Mouse (Mus musculus): ENCODE measurements at regions not wholly inside any gene's neighbourhood (a gene's known extent, or its start where the extent isn't known, plus 50 kb on each side); places are given as distances from the start of the nearest gene placed in this dataset.

DNA sequence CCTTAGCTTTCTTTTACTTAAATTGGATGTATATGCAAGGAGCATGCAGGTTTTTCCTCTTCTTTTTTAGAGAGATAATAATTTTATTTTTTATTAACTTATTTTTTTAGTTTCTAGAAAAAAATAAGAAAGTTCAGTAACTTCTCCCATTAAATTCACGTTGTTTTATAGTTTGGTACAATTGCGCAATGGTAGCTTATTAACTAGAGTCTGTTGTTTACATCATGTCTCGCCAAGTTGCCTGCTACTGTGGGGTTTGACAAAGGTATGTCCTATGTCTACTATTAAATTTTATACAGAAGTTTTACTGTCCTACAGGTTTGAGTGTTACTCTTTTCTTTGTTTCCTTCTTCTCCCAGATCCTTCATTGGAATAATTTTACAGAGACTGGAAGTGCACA, 313.6 kb downstream of the Klf5 start:
- Histone ChIP-seq H3K4me3 (no peak overlapping the region), H3K27ac (no peak overlapping the region), H3K9me3 (no peaks in the 10 kb centered on the region), H3K4me1 (replicated peaks) (no peaks in the 10 kb centered on the region), H3K27me3 (ENCODE audit: insufficient read depth, poor library complexity, severe bottlenecking) (no peaks in the 10 kb centered on the region), H3K36me3 (no peaks in the 10 kb centered on the region)
- 94% methylated on average over 3 of the region's 3 CpGs for WGBS
- DNase-seq (ENCODE audit: low spot score): no peak

DNA sequence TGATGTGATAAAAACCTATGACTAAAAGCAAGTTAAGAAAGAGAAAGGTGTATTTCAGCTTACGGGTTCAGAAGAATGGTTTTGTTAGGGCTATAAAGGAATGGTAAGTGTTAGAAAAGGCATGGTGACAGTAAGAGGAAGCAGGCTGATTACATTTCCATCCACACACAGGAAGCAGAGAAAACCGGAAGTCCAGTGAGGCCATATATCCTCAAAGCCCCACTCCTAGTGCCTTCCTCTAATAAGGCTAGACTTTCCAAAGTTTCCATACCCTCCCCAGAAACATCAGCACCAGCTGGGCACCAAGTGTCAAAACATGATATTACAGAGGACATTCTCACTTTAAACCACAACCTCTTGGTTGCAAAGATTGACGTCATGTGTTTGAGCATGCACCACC, 316.3 kb downstream of the Klf5 start:
- H3K4me3 ChIP-seq: no peak overlapping the region
- no peak for DNase-seq (ENCODE audit: low spot score)
- H3K27me3 ChIP-seq (ENCODE audit: insufficient read depth, poor library complexity, severe bottlenecking): no peaks in the 10 kb centered on the region
- H3K9me3 ChIP-seq: no peaks in the 10 kb centered on the region
- H3K36me3 ChIP-seq: no peaks in the 10 kb centered on the region
- H3K27ac ChIP-seq: no peak overlapping the region
- H3K4me1 ChIP-seq (replicated peaks): no peaks in the 10 kb centered on the region
- 84% methylated on average over 3 of the region's 3 CpGs for WGBS

DNA sequence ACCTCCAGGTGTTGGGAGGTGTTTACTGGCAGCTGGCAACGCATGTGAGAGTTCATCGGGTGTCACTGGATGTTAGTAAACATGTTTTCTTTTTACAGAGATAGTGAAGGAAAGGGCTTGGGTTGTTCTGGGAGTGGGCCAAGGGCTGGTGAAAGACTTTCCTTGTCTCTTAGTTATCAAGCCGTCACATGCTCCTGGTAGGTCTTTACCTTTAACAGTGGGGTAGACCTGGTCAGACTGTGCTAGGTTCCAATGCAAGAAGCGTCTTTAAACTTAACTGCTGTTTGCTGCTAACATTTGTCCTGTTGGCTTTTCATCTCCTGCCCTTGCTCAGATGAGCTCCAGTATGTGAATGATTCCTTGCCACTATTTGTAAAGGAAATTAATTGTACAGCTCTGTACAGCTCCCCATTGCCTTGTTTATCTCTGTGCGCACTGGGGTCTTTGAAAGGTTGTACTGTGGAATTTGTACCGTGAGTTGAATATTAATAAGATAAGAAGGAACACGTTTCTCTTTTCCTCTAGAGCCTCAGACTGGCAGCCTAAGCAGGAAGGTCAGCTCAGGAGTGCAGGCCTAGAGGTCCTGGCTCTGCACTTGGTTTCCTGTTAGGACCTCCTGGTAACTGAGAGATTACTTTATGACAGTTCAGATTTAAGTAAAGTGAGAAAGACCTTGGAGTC, 318.3 kb downstream of the Klf5 start:
- DNase-seq (ENCODE audit: low spot score): no peak
- no peak overlapping the region for H3K27ac ChIP-seq
- H3K4me3 ChIP-seq: no peak overlapping the region
- no peaks in the 10 kb centered on the region for H3K36me3 ChIP-seq
- WGBS: 75% methylated on average over 7 of the region's 7 CpGs
- no peaks in the 10 kb centered on the region for H3K27me3 ChIP-seq (ENCODE audit: insufficient read depth, poor library complexity, severe bottlenecking)
- no peaks in the 10 kb centered on the region for H3K9me3 ChIP-seq
- no peaks in the 10 kb centered on the region for H3K4me1 ChIP-seq (replicated peaks)

DNA sequence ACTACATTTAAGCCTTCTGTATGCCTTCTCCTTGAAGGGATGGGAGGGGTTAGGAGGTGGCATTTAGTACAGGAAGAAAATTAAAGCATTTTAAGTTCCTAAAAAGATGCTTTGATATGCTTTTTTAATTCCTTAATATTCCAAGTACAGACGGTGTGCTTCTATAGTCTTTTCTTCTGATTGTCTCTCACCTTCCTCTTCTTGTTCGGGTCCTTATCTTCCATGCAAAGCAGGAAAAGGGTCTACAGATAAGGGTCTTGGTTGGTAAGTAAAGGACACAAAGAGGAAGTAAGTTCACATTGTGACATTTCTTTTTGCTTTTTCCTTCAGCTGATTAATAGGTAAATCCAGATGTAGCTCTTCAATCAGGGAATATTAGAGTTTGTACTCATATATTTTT, 318.9 kb downstream of the Klf5 start:
- H3K36me3 ChIP-seq: no peaks in the 10 kb centered on the region
- H3K27me3 ChIP-seq (ENCODE audit: insufficient read depth, poor library complexity, severe bottlenecking): no peaks in the 10 kb centered on the region
- H3K9me3 ChIP-seq: no peaks in the 10 kb centered on the region
- no peak for DNase-seq (ENCODE audit: low spot score)
- H3K27ac ChIP-seq: no peak overlapping the region
- H3K4me3 ChIP-seq: no peak overlapping the region
- WGBS: 83% methylated on average over 2 of the region's 2 CpGs
- H3K4me1 ChIP-seq (replicated peaks): no peaks in the 10 kb centered on the region

DNA sequence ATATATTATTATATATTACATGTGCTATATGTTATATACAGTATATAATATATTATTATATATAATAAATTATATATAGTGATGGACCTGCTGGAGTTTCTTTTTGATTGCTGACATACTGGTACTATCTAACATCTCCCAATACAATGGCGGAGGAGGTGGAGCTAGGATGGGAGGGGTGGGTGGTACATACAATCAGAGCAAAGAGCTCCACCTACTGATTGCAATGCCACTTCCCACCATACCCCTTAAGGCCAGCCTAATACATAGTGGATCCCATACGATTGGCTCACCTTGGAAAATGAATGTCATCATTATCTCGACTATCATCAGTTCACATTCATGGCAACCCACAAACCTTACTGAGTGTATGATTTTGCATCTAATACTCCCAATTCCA, 323.0 kb downstream of the Klf5 start:
- H3K36me3 ChIP-seq: no peaks in the 10 kb centered on the region
- DNase-seq (ENCODE audit: low spot score): no peak
- H3K4me3 ChIP-seq: no peak overlapping the region
- H3K9me3 ChIP-seq: no peaks in the 10 kb centered on the region
- WGBS: 77% methylated on average over 3 of the region's 3 CpGs
- H3K4me1 ChIP-seq (replicated peaks): no peaks in the 10 kb centered on the region
- no peak overlapping the region for H3K27ac ChIP-seq
- H3K27me3 ChIP-seq (ENCODE audit: insufficient read depth, poor library complexity, severe bottlenecking): no peaks in the 10 kb centered on the region

DNA sequence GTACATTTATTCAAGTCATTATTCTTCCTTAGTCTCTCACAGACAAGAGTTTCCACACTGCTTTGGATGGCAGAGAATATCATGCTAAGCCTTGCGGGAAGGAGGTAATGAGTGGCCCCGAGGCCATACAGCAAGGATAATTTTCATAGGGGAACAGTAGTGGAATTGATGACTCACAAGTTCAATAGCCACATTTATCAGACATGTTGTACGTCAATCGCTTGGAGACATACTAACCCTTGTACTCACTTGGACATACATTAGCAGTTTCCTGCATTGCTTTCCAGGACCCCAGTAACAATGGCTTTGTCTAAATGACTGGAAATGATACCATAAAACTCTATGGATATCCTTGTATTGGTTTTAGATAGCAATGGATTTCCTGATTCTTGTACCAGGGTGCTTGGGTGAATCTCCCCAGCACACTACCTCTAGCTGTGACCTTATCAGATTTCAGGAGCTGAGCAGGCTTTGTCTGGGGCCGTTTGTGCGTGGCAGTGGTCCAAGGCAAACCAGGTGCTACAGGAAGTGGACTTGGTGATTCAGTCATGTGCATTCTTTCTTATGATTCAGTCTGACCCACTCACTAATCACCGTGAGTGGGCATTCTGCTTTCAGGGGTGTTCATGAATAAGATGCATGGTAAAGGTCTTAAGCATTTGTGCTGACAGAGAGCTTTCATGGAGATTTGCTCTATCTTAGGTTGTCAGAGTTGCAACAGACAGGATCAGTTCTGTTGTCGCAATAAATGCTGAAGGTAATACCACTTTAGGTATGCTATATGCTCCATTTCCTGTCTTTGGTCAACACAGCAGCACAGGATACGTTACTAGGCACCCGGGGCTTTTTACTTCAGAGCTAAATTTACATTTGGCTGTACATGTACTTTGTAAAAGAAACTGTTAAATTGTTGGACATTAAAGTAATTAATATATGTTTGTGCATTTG, 326.2 kb downstream of the Klf5 start:
- Histone ChIP-seq H3K27ac (no peak overlapping the region), H3K4me3 (no peak overlapping the region), H3K4me1 (replicated peaks) (no peaks in the 10 kb centered on the region), H3K27me3 (ENCODE audit: insufficient read depth, poor library complexity, severe bottlenecking) (no peaks in the 10 kb centered on the region), H3K9me3 (no peaks in the 10 kb centered on the region), H3K36me3 (no peaks in the 10 kb centered on the region)
- 87% methylated on average over 10 of the region's 10 CpGs for WGBS
- DNase-seq (ENCODE audit: low spot score): no peak

DNA sequence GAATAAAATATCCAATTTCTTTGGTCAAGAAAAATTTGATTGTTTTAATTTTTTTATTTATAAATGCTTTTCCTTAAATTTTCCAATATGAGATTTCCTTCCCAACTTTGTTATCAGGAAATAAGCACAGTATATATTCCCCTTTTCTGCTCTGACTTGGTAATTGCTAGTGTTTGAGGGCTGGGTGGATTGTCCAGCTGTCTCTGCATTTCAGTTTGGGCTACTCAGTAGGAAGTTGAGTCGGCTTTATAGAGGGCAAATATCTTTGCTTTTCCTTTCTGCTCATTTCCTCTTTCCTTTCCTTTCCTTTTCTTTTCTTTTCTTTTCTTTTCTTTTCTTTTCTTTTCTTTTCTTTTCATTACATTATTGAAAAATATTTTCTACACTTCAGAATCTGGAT, 329.1 kb downstream of the Klf5 start:
- no peak for DNase-seq (ENCODE audit: low spot score)

DNA sequence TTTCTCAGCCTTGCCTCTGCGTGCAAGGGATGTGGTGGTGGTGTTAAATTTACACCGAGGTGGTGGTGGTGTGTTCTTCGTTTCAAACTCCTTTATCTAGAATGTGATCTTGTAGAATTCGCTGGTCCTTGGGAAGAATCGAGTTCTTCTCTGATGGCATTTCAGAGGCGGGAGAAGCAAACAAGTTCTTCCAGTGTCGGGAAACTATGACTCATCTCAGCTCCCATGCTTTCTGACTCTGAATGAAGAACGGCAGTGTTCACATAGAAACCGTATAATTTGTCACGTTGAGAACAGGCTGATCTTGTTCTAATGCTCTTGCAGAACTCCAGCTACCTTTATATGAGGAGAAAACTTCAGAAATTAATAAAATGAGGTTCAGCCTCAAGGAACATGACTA, 332.6 kb downstream of the Klf5 start:
- no peaks in the 10 kb centered on the region for H3K4me1 ChIP-seq (replicated peaks)
- H3K36me3 ChIP-seq: no peaks in the 10 kb centered on the region
- 81% methylated on average over 10 of the region's 10 CpGs for WGBS
- no peaks in the 10 kb centered on the region for H3K27me3 ChIP-seq (ENCODE audit: insufficient read depth, poor library complexity, severe bottlenecking)
- no peak overlapping the region for H3K27ac ChIP-seq
- H3K9me3 ChIP-seq: no peaks in the 10 kb centered on the region
- no peak for DNase-seq (ENCODE audit: low spot score)
- H3K4me3 ChIP-seq: no peak overlapping the region

More for the DNA sequence above, 329.1 kb downstream of the Klf5 start:
- Histone ChIP-seq H3K27ac (no peak overlapping the region), H3K4me1 (replicated peaks) (no peaks in the 10 kb centered on the region), H3K9me3 (no peaks in the 10 kb centered on the region), H3K36me3 (no peaks in the 10 kb centered on the region), H3K4me3 (no peak overlapping the region), H3K27me3 (ENCODE audit: insufficient read depth, poor library complexity, severe bottlenecking) (no peaks in the 10 kb centered on the region)
- 90% methylated on average over 1 of the region's 1 CpGs for WGBS

DNA sequence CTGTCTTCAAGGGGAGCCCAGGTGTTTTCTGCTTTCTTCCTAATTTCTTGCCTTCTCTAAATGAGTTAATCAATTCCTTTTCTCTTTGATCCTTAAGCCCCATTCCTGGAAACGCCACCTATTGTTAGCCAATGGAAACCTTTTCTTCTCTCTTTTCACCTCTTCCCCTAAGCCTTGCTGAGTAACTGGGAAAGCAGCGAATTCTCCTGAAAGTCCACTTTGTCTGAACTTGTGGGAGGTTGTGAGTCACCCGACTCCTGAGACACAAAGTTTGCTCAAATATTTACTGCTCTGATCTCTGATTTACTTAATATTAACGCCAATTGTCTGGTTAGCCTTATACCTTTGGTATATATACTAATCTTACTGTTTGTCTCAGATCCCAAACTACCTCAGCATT, 334.0 kb downstream of the Klf5 start:
- Histone ChIP-seq H3K4me3 (no peak overlapping the region), H3K27ac (no peak overlapping the region), H3K4me1 (replicated peaks) (no peaks in the 10 kb centered on the region), H3K9me3 (no peaks in the 10 kb centered on the region), H3K36me3 (no peaks in the 10 kb centered on the region), H3K27me3 (ENCODE audit: insufficient read depth, poor library complexity, severe bottlenecking) (no peaks in the 10 kb centered on the region)
- no peak for DNase-seq (ENCODE audit: low spot score)
- WGBS: 36% methylated on average over 4 of the region's 4 CpGs

DNA sequence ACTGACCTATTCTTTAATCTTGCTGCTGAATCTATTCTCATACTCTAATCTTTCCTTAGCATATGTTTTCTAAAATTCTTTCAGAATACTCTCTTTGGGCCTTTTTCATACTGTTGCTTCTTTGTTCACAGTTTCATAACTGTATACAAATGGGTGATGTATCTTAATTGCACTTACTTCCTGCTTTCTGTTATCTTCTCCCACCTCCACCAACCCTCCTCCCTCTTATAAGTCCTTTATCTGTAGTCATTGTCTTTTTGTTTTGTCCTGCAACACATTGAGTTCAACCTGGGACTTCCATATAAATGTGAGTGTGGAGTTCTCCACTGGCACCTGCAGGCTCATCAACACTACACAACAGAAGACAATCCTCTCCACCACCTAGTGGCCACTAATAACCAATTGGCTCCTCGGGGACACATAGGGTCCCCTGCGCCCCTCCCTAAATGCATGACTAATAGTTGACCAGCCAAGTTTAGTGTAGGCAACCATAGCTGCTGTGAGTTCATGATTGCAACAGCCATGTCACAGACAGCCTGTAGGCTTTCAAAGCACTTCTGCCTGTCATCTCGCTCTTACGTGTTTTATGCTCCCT, 337.2 kb downstream of the Klf5 start:
- Histone ChIP-seq H3K27ac (no peak overlapping the region), H3K4me3 (no peak overlapping the region), H3K4me1 (replicated peaks) (no peaks in the 10 kb centered on the region), H3K9me3 (no peaks in the 10 kb centered on the region), H3K36me3 (no peaks in the 10 kb centered on the region), H3K27me3 (ENCODE audit: insufficient read depth, poor library complexity, severe bottlenecking) (no peaks in the 10 kb centered on the region)
- WGBS: 95% methylated on average over 4 of the region's 4 CpGs
- no peak for DNase-seq (ENCODE audit: low spot score)

DNA sequence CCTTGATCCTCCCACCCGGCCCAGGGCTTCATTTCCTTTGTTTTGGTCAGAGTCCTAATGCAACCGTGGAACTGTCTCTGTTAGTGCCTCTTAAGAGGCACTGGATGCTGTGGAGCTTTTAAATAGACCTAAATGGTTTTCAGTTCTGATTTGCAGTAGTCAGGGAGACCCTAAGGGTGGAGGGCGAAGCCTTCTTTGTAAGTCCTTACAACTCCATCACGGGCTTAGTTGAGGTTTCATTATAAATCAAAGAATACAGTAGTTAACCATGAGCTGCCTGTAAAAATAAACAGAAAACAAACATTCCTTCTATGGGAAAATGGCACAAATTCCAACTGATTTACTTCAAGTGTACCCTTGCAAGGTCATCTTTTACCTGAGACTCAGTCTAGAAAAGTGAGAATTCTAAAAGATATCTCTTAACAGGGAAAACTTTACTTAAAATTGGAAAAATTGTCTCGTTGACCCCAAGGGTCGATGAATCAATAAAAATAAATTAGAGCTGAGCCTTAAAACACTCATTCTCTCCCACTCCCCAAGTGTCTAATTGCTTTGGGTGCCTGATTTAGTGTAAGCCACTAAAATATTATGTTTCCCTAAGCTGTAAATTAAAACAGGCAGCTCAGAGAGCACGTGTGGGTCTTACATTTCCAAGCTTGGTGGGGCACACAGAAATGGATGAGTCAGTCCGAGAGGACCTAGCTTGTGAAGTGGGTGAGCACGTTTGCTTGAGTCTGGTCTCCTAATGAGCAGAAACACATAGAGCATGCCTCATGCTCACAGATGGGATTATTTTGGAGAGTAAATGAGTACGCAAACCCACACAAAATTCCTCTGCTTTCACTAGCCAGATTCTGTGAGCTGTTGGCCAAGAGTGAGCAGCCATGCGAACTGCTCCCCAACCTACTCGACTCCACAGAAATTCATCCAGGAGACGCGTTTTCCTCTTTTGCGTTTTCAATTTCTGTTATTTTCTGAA, 343.3 kb downstream of the Klf5 start:
- DNase-seq (ENCODE audit: low spot score): no peak
- WGBS: 84% methylated on average over 15 of the region's 15 CpGs
- H3K27me3 ChIP-seq (ENCODE audit: insufficient read depth, poor library complexity, severe bottlenecking): no peaks in the 10 kb centered on the region
- no peak overlapping the region for H3K4me3 ChIP-seq
- no peaks in the 10 kb centered on the region for H3K36me3 ChIP-seq
- H3K9me3 ChIP-seq: no peaks in the 10 kb centered on the region
- no peaks in the 10 kb centered on the region for H3K4me1 ChIP-seq (replicated peaks)
- no peak overlapping the region for H3K27ac ChIP-seq

DNA sequence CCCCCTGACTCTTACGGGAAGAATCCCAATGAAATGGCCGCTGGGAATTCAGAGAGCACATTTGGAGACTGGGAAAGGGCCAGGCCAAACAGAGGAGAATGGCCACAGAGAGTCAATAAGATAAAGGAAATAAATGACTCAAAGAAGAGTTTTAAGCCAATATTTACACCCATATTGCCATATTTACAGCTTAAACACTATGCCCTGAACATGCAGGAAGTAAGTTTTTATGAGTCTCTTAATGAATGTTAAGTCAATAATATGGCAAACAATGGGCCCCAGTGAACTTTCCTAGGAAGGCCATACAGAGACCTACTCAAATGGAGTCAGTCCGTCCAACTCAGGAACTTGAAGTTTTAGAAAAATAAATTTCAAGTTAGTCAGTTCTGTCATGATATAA, 347.8 kb downstream of the Klf5 start:
- 88% methylated on average over 3 of the region's 3 CpGs for WGBS
- H3K4me1 ChIP-seq (replicated peaks): no peaks in the 10 kb centered on the region
- H3K27me3 ChIP-seq (ENCODE audit: insufficient read depth, poor library complexity, severe bottlenecking): no peaks in the 10 kb centered on the region
- DNase-seq (ENCODE audit: low spot score): no peak
- no peak overlapping the region for H3K4me3 ChIP-seq
- no peak overlapping the region for H3K27ac ChIP-seq
- no peaks in the 10 kb centered on the region for H3K9me3 ChIP-seq
- no peaks in the 10 kb centered on the region for H3K36me3 ChIP-seq
